Mouse (Mus musculus) CD4-positive, CD25-positive, alpha-beta regulatory T cell, adult 2 months (primary cell): Measurements from ENCODE around the gene Gm7073.

Experiments used
- DNase-seq: peaks from one replicate; pipeline ENCODE4 v3.0.0-alpha.2; 2012; ENCODE audit warnings: low read depth, low spot score

Gm7073 gene

DNA sequence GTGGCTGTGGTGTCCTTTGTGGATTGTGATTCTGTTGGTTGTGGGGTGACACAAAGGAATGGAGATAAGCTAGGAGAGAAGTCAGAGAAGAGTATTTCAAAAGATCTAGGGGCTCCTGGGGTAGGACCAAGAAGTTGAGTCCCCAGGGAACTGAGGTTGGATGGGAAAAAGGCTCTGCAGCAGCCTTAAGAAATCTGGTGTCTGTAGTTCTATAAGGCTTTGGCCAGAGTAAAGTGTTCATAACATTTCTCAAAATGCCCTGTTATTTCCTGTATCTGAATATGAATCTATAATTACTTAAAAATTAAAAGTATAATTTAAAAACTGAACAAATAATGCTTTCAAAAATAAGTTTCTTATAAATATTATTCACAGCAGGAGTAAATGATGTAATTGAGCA, at the start of gene Gm7073:
Gene Gm7073 (minus strand): TSS at position 101 of the 400 bp plus-strand sequence.
- DNase-seq = no peak

DNA sequence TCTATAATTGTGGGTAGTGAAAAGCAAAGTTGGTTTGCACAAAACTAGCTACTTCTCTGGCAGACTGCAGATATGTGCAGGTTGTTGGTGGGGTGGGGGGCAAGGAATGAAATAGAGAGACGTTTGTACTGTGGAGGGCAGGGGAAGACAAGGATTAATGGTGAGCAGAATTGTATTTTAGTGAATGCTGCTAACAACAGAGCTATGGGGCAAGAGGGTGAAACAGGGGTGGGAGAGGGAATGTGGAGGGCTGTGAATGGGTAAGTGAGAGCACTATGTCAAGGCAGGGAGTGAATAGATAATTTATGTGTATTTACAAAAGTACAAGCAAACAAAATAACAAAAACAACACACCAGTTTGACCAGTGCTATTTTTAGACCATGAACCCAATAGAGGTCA, 31.5 kb upstream of the Gm7073 start:
- DNase-seq = no peak

- no peak for DNase-seq
Measured at GRCm38 (mm10) chrX:60569047-60569446, 30.0 kb upstream of the Gm7073 start.

GRCm38 (mm10) chrX:60555242-60555641, 16.2 kb upstream of the Gm7073 start:
- no peak for DNase-seq

- DNase-seq = peak; percentile 1
Measured at GRCm38 (mm10) chrX:60547444-60548304, 8.6 kb upstream of the Gm7073 start.

DNA sequence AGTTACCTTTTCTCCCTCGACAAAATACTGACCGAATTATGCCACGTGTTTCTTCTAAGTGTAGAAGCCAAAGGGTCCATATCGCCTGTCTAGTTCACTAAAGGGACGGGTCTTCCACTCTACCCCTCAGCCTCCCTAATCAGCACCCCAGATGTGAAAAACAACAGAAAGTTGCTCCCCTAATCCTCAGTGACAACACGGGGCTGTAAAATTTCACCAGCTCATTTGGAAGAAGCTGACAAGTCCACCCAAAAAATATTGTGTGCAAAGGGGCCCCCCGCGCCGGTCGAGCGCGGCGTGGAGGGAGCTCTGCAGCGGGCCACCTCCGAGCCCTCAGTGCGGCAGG, 8.0 kb upstream of the Gm7073 start:
- no peak for DNase-seq

GRCm38 (mm10) chrX:60545906-60546305, 6.9 kb upstream of the Gm7073 start:
- DNase-seq = no peak

DNA sequence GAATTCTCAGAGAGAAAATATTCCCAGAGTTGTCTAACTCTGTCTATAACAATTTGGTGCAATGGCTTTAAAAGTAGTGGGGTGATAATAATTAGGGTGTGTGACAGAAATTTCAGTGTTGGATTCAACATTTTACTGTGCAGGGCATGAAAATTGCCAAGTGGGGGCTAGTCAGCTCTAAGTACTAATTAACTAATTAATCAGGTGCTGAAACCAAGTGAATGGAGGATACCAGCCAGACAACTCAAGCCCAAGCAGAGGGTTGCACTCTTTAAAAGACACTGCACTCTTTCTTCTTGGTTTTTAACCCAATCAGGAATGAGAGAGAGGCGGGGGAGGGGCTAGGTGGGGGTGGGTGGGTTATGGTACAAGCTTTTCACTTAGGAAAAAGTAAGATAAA, 6.4 kb upstream of the Gm7073 start:
- DNase-seq = no peak

DNA sequence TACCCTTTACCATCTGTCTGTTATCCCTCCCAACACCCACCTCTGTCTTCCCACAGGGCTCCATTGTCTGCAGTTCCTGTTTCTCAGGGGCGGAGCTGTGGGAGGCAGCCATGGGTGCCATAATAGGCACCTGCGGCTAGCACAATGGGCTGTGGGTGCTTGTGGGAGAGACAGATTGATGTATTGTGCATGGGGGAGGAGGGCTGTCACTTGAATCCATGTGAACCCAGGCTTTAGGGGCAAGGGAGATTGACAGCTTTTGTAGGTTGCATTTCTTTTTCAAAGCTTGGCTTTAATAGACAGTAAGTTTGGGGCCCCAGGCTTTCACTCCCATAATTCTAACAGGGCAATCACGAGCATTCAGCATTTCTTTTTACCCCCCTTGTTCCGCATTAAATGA, 5.0 kb upstream of the Gm7073 start:
- DNase-seq = no peak

DNA sequence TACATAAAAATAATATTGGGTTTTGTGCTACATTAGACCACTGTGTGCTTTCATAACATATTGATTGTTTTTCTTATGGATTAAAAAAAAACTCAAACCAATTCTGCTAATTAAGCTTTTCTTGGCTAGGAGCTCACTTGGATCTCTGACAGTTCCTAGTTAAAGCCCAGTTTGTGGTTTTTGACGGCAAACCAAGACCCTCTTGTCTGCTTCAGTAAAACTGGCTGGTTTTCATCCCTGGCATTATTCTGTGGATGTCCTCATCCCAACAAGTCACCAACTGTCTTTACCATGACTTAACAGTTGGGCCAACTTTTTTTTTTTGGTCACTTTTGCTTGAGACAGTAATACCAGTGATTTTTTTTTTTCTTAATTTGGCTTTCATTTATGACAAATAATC, 3.9 kb upstream of the Gm7073 start:
- no peak for DNase-seq

- DNase-seq = peak; percentile 0
Measured at GRCm38 (mm10) chrX:60503995-60504394, 35.1 kb downstream of the Gm7073 start.

DNA sequence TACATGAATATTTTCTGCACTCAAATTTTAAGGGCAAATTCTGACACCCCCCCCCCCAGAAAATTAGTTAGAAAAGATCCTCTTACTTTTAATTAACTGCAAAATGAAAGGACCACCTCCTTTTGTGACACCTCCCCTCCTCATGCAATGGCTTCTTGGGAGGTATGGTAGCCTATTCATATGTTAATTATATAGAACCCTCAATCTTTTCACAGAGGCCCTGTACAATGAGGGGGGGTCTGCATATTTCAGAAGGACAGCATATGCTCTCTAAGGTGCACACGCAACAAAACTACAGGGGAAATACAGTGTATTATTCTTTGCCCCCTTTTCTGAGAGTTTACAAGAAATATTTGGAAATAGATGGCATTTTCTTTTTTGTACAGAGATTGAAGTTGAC, 41.3 kb downstream of the Gm7073 start:
- DNase-seq = no peak

DNA sequence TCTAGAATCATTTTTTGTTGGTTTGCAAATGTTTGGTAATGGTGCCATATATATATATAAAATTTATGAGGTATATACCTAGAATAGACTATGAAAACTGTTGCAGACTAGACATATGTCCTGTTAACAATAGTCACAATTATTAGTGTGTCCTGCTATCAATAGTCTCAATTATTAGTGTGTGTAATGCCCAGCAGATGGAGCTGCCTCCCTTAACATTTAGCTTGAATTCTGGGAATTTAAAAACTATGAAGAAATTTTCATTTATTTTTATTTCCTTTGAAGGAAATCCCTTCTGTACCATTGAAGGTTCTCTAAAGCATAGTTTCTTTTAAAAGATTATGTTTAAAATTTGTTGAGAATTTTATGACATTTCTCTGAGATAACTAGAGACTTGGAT, 43.7 kb downstream of the Gm7073 start:
- no peak for DNase-seq

GRCm38 (mm10) chrX:60463786-60464185, 75.3 kb downstream of the Gm7073 start:
- DNase-seq = peak; percentile 45

- no peak for DNase-seq
Measured at GRCm38 (mm10) chrX:60414563-60415111, 124.4 kb downstream of the Gm7073 start.

DNA sequence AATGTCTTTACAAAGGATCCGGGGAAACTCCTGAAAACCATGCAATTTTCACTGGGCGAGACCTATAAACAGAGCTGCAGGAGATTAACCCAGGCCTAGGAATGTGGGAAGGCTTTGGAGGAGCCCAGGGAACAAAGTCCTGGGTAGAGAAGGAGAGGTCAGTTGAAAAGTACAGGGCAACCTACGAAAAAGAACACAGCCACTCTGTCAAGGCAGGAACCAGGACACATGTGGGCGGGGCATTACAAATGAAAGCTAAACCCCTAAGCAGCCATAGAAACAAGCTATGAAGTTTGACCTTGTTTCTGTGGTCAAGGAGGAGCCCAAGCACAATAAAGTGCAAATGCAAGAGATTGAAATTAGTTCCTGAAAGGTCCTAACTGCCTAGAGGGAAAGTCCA, 133.4 kb downstream of the Gm7073 start:
- no peak for DNase-seq

DNA sequence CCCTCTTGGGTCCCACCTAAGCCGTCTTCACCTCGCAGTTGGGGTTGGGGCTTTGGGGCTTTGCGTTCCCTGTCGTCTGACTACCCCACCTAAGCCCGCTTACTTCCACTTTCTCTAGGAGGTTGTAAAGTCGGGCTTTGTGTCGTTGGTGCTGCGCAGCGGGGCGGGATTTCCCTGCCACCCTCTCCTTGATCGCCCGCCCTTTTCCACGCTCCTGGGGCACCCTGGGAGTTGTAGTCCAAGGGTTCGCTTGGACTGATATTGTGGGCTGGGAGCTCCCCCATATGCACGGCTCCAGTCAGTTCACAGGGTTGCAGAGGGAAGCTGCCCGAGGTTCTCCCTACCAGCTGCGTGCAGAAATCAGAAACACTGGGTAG, 134.4 kb downstream of the Gm7073 start:
- peak; percentile 92 for DNase-seq

DNA sequence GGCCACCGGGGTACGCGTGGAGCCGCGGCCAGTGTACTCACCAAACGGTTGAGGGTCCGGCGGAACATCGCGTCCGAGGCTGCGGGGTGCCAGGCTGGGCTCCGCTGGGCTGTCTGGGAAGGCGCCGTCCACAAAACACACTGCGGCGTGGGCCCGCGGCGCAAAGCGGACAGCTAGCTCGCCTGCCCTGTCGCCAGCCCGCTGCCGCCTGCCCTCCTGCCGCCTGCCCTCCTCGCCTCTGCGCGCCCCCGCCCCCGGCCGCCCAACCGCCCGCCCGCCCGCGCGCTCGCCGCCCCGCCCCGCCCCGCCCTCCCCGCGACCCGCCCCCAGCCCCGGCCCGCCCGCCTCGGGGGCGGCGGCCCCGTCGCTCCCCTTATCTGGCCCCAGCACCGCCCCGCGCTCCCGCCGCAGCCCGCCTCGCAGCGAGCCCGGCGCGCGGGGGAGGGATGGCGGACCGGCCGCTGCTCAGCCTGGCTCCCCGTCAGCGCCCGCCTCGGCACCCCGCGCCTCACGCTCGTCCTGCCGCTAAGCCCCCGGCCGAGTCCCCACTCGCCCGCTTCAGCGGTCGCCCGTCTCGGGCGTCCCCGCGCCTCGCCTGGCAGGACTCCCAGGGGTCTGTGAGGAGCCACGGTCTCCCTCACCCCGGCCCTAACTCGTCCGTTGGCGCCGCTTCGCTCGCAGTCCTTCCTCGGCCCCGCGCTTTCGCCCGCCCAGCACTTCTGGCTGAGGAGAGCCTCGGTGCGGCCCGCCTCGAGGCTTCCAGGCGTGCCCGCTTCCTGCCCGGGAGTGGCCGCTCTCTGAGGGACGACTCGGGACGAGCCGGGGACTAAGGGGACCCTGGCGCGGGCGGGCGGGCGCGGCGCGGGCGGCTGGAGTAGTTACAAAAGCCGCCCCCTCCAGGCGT, 135.0 kb downstream of the Gm7073 start:
- peak; percentile 74 for DNase-seq

DNA sequence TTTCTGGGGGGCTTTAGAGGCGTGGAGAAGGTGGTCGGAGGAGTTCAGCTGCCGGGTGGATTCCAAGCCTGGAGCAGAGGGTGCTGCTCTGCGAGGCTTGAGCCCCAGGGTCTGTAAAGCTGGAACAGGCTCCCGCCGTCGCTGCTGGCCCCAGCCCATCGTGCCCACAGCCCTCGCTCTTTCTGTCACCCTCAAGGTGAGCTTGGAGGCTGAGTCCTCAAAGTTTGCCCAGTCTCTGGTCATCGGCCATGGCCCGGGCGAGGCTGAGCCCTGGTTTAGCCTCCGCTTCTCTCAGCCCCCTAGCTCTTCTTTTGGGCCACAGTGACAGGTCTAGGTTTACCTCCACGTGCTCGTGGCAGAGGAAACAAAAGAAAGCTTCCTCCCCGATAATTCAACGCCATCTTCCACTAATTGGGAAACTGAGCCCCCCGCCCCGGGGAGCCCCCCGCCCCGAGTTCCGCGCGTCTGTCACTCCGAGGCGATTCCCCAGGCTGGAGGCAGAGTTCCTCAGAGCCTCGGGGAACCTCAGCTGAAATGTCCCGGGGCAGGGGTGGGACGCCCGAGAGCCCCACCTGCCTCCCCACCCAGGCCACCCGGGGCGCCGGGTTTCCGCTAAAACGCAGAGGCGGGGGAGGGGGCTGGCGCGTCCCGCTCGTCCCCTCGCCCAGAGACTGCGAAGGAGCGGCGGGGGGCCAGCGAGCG, 135.8 kb downstream of the Gm7073 start:
- peak; percentile 45 for DNase-seq

DNA sequence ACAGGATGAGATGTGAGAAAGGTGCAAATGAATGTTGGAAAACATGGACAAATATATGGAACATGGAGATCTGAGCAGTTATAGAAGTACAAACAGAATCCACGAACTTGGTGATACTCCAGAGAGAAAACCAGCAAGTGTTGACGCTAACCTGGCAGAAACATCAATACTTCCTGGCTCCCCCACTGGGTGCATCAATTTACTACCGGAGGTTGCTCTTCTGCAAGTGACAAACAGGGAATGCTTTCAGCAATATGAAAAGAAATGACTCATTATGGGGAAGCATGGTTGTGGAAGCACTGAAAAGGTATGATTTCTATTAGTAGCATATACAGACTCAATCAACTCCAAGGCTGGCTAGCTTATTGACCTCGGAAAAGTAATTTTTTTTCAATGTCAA, 144.8 kb downstream of the Gm7073 start:
- no peak for DNase-seq

DNA sequence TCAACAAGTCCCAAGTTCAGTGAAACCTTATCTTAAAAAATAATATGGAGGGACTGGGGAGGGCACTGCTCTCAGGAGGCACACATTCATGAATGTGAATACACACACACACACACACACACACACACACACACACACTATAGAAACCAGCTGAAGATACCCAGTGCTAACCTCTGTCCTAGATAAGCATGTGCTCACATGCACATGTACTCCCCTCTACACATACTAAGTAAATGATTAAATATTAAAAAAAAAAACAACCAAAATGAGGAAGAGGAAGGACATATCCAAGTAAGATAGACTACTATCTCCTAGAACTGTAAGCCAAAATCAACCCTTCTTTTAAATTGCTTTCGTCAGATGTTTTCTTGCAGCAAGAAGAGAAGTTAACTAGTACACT, 152.2 kb downstream of the Gm7073 start:
- DNase-seq = no peak
